Mouse (Mus musculus) kidney, postnatal 0 days (tissue): ENCODE results near the gene Hoxd3. TPM values are rescaled to one million over a fixed set of nuclear protein-coding genes. Genes with fewer than 3 reads are reported as not detected.

Experiments
- ATAC-seq: fragments of 200-750 bp; cut with Nextera tagmentation; replicated peaks from 2 replicates; pipeline ENCODE4 v1.8.0; 2017; ENCODE audit warnings: low read depth, moderate number of reproducible peaks, moderate TSS enrichment, moderate library complexity; ENCODE audit not compliant: low FRiP score
- DNase-seq: peaks from one replicate; pipeline ENCODE4 v3.0.0-alpha.2; 2016; ENCODE audit warnings: low spot score
- H3K27ac ChIP-seq: fragments of 300-500 bp; sonication (generic); 2 replicates; pipeline ENCODE4 v1.5.1; 2014; ENCODE audit warnings: mild to moderate bottlenecking
- H3K27me3 ChIP-seq: fragments of 300-500 bp; sonication (generic); 2 replicates; pipeline ENCODE4 v1.6.1; 2014; ENCODE audit warnings: low read length, mixed read lengths; ENCODE audit not compliant: insufficient read depth
- H3K36me3 ChIP-seq: fragments of 300-500 bp; sonication (generic); 2 replicates; pipeline ENCODE4 v1.6.1; 2014; ENCODE audit warnings: low read length, mixed read lengths; ENCODE audit not compliant: insufficient read depth
- H3K4me1 ChIP-seq: fragments of 300-500 bp; sonication (generic); replicated peaks from 2 replicates; pipeline ENCODE4 v1.6.1; 2014; ENCODE audit warnings: antibody characterized with exemption, low read length, mixed read lengths; ENCODE audit not compliant: insufficient read depth
- H3K4me2 ChIP-seq: fragments of 300-500 bp; sonication (generic); 2 replicates; pipeline ENCODE4 v1.6.1; 2014; ENCODE audit warnings: mild to moderate bottlenecking, low read length, moderate library complexity, mixed read lengths
- H3K4me3 ChIP-seq: fragments of 300-500 bp; sonication (generic); replicated peaks from 2 replicates; pipeline ENCODE4 v1.5.1; 2014; ENCODE audit warnings: low read depth, low read length
- H3K9ac ChIP-seq: fragments of 300-500 bp; sonication (generic); 2 replicates; pipeline ENCODE4 v1.6.1; 2014; ENCODE audit warnings: low read depth, low read length
- H3K9me3 ChIP-seq: fragments of 300-500 bp; sonication (generic); replicated peaks from 2 replicates; pipeline ENCODE4 v1.6.1; 2016; ENCODE audit warnings: low read length, inconsistent platforms, mixed read lengths
- CTCF ChIP-seq: IDR thresholded peaks from 2 replicates; pipeline ENCODE4 v1.5.1; 2016; ENCODE audit warnings: antibody characterized with exemption, low read depth, mild to moderate bottlenecking, moderate library complexity
- WGBS: fragments of 180-500 bp; shearing (Covaris S2); extraction: QIAGEN DNeasy Blood & Tissue Kit; methylation state at CpG from one replicate; pipeline ENCODE4 v1.1.7; 2014; 5-methylcytosine and 5-hydroxymethylcytosine counted together
- polyA plus RNA-seq: library from polyadenylated mRNA; unstranded; fragments of >200 nt; fragmentation: Nextera tagmentation; extraction: Ambion mirVana; gene quantifications from 2 replicates; pipeline ENCODE4 v1.2.1, GENCODE M21; 2015

Gene Hoxd3
- polyA plus RNA-seq, 1 experiment from 2014 or later = 8.0 TPM

DNA sequence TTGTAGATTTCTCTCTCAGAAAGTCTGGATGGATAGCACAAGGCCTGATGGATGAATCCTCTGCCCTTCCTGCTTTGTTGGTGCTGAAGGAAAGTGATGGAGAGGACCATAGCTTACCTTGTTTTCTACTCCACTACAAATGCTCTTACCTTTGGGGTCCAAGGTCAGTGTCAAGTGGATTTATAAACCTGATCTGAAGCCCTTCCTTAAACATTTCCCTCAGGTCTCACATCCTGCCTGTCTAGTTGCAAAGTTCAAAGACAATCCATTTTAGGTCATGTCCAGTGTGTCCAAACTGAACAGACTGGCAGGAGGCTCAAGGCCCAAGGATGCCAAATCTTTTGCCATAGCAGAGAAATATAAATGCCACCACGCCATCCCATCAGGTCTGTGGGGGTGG is 40.1 kb downstream of the Hoxd3 start:
- Histone ChIP-seq H3K9me3 (no peaks in the 10 kb centered on the region), H3K36me3 (no peaks in the 10 kb centered on the region), H3K4me2 (no peak overlapping the region), H3K4me1 (peaks cover 13% of the 10 kb centered on the region; the same call in 1 of the 2 replicates), H3K27ac (no peak overlapping the region), H3K9ac (no peak overlapping the region), H3K27me3 (no peaks in the 10 kb centered on the region), H3K4me3 (no peak overlapping the region)
- 97% methylated on average over 1 of the region's 1 CpGs for WGBS
- TF ChIP-seq CTCF = no peak
- ATAC-seq = no peak
- no peak for DNase-seq

DNA sequence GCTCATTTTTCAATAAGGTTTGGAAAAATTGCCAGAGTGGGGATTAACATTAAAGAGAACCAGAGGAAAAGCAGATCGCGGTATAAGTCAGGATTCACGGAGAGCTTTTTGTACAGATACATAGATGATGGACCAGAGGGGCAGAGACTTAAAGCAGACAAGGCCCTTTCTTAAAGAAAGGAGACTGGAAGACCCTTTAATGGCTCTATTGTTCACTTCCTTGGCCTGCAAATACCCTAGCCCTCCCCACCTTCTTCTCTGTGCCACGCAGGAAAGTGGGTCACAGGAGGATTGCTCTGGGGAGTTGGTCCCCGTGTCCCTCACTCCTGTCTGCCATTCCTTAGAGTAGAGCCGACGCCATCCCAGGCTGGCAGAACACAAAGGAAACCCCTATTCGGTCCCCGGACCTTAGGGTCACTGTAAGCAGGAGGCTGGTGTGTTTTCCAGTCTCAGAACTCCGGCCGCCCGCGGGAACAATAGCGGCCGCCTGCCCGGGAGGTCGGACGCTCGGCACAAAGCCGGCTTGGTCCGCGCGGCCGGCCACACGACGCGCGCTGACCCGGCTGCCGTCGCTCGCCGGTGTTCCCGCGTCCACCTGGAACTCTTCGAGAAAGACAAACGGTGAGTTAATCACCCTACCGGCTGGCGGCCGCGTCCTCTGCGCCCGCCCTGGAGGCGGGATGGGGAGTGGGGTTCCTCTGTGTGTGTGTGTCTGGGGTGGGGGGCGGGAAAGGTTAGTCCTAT is 40.9 kb downstream of the Hoxd3 start:
- H3K36me3 ChIP-seq = no peaks in the 10 kb centered on the region
- peak overlapping the region; percentile 78 for H3K4me2 ChIP-seq
- H3K9me3 ChIP-seq = no peaks in the 10 kb centered on the region
- peak; percentile 19; the same call in 1 of the 2 replicates for ATAC-seq
- peaks cover 12% of the 10 kb centered on the region; the same call in 1 of the 2 replicates for H3K4me1 ChIP-seq
- WGBS = 6% methylated on average over 45 of the region's 45 CpGs
- peak overlapping the region; percentile 26; the same call in 1 of the 2 replicates for H3K27ac ChIP-seq
- H3K27me3 ChIP-seq = no peaks in the 10 kb centered on the region
- peak overlapping the region; percentile 39 for H3K4me3 ChIP-seq
- peak overlapping the region; percentile 43 for H3K9ac ChIP-seq
- no peak for DNase-seq
- no peak for TF ChIP-seq CTCF

DNA sequence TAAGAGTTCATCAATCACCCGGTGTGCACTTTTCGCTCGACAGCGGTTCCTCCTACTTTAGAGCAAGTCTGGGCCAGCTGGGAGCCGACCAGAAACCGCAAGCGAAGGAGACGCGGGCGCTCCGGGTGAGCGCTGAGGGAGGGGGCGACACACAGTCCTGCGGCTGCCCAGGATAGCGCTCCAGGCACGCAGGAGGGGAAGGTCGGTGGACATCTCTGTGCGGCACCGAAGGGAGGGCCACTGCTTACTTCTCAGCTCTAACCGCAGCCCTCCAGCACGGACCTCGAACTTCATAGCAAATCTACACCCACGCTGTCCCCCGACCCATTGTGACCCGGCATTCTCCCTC is 41.4 kb downstream of the Hoxd3 start:
- H3K4me3 ChIP-seq = peak overlapping the region; percentile 39
- peak overlapping the region; percentile 43 for H3K9ac ChIP-seq
- H3K9me3 ChIP-seq = no peaks in the 10 kb centered on the region
- WGBS = 3% methylated on average over 25 of the region's 25 CpGs
- DNase-seq (no peak), ATAC-seq (peak; percentile 12; the same call in 1 of the 2 replicates)
- no peak for TF ChIP-seq CTCF
- no peaks in the 10 kb centered on the region for H3K36me3 ChIP-seq
- H3K27ac ChIP-seq = peak overlapping the region; percentile 26; the same call in 1 of the 2 replicates
- H3K4me2 ChIP-seq = peak overlapping the region; percentile 78
- no peaks in the 10 kb centered on the region for H3K27me3 ChIP-seq
- H3K4me1 ChIP-seq = peaks cover 12% of the 10 kb centered on the region; the same call in 1 of the 2 replicates

DNA sequence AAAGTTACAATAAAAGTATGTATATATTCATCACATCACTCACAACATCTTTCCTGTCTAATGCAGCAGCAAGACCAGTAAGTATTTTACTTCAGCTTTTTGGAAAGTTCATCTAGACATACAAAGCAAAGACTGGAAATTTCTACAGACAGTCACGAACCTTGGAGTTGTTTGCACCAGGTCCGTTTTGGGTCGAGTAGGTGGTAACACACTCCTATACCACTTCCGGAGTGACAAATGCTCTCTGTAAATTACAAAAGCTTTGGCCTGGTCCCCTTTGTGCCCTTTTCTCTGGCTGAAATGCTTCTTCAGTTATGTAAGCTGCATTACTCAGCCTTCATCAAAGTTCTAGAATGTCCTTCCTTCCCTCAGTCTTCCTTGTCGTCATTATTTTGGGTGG is 42.0 kb downstream of the Hoxd3 start:
- ATAC-seq = no peak
- H3K36me3 ChIP-seq = no peaks in the 10 kb centered on the region
- no peak overlapping the region for H3K4me2 ChIP-seq
- H3K4me3 ChIP-seq = no peak overlapping the region
- TF ChIP-seq CTCF = no peak
- DNase-seq = no peak
- peaks cover 12% of the 10 kb centered on the region; the same call in 1 of the 2 replicates for H3K4me1 ChIP-seq
- no peaks in the 10 kb centered on the region for H3K27me3 ChIP-seq
- H3K27ac ChIP-seq = no peak overlapping the region
- no peaks in the 10 kb centered on the region for H3K9me3 ChIP-seq
- 41% methylated on average over 5 of the region's 5 CpGs for WGBS
- H3K9ac ChIP-seq = no peak overlapping the region

DNA sequence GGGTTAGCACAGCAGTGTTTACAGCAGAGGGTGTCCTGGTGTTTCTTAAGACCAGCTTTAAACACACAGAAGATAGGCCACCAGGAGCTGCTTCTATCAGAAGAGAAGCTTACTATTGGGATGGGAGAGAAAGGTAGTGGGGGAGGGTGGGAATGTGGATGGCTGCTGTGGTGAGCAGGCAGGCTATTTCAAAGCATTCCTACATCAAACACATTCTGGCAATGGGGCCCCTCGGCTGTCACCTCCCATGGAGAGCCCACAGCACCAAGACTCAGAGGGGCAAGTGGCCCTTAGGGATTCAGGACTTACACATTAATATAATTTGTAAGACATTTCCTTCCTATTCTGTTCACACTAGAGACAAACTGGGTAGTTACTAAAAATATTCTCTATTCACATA is 48.4 kb downstream of the Hoxd3 start:
- peaks cover 23% of the 10 kb centered on the region for H3K27me3 ChIP-seq
- H3K27ac ChIP-seq = no peak overlapping the region
- H3K9me3 ChIP-seq = no peaks in the 10 kb centered on the region
- H3K36me3 ChIP-seq = no peaks in the 10 kb centered on the region
- WGBS = 33% methylated on average over 1 of the region's 1 CpGs
- TF ChIP-seq CTCF = no peak
- no peak overlapping the region for H3K9ac ChIP-seq
- no peak overlapping the region for H3K4me3 ChIP-seq
- H3K4me2 ChIP-seq = no peak overlapping the region
- peaks cover 14% of the 10 kb centered on the region for H3K4me1 ChIP-seq
- ATAC-seq (no peak), DNase-seq (no peak)

DNA sequence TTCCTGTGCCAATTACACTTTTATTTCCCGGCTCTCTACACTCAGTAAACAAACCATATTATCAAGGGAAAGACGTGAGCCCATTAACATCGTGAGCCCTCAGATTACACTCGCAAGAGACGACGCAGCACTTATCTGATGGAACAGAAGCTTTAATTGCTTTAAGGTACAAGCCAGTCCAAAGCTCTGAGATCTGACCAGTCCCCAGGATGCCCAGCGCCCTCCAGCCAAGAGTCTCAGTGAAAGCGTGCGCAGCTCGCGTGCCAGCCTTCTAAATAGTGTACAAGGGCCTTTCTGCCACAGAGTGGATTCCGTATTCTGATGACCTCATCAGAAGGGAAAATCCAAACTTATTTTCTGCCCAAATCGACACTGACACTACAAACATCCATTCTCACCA is 50.2 kb downstream of the Hoxd3 start:
- TF ChIP-seq CTCF = no peak
- Histone ChIP-seq H3K27me3 (peaks cover 23% of the 10 kb centered on the region), H3K27ac (no peak overlapping the region), H3K4me1 (peaks cover 14% of the 10 kb centered on the region), H3K36me3 (no peaks in the 10 kb centered on the region), H3K4me3 (peak overlapping the region; percentile 48; the same call in 1 of the 2 replicates), H3K9me3 (no peaks in the 10 kb centered on the region), H3K9ac (no peak overlapping the region), H3K4me2 (peak overlapping the region; percentile 90)
- ATAC-seq = no peak
- WGBS = 6% methylated on average over 13 of the region's 13 CpGs
- no peak for DNase-seq
